In genomic region chrX:159704381-159705004, GRCm38 (mm10) we compare ENCODE assay signal across 17 mouse cellular contexts.
DNase-seq lines count a peak whose midpoint lies in the region; ATAC-seq and TF ChIP-seq lines count a peak whose summit lies in the region.
"Had no signal": no experiment of that assay in that cellular context is flagged by ENCODE, and none has a peak within 500 bp of the region (broad histone marks: within the 10 kb centered on the region; RNA-seq: fewer than 3 reads in every experiment).

No protein-coding gene starts in this region.

- no peak overlapping the region for H3K4me2 ChIP-seq in limb, embryonic 14.5 days (replicated peaks; ENCODE audit: low read depth, low read length, severe bottlenecking)
- H3K4me2 ChIP-seq in myocyte (ENCODE audit: low read depth), result peak overlapping the region; percentile 44
- H3K4me2 ChIP-seq: embryonic facial prominence, embryonic 15.5 days; forebrain, embryonic 13.5 days; hindbrain, embryonic 15.5 days; limb, embryonic 15.5 days had no signal

- H3K27ac ChIP-seq in limb, embryonic 14.5 days (replicated peaks; ENCODE audit: low read depth, low read length), result no peak overlapping the region
- no peak overlapping the region for H3K27ac ChIP-seq in limb, embryonic 10.5 days
- H3K27ac ChIP-seq: embryonic facial prominence, embryonic 15.5 days; forebrain, embryonic 13.5 days; hindbrain, embryonic 15.5 days; left cerebral cortex, adult 2 months; limb, embryonic 15.5 days had no signal

- TF ChIP-seq POLR2A in limb, embryonic 14.5 days (IDR thresholded peaks at IDR 0.05; ENCODE audit: borderline replicate concordance, extremely low read depth, insufficient read depth, insufficient read length), result no peak
- TF ChIP-seq POLR2A in myocyte (IDR thresholded peaks at IDR 0.05; ENCODE audit: insufficient read length, low read depth), result no peak

- no peak overlapping the region for H3ac ChIP-seq in myocyte (ENCODE audit: control insufficient read depth, insufficient read length)

- H3K4me1 ChIP-seq in limb, embryonic 14.5 days (ENCODE audit: control insufficient read depth, insufficient read depth, low read length), result peaks cover 4% of the 10 kb centered on the region
- peaks cover 8% of the 10 kb centered on the region; the same call in 1 of the 2 replicates for H3K4me1 ChIP-seq in limb, embryonic 10.5 days
- H3K4me1 ChIP-seq: embryonic facial prominence, embryonic 15.5 days had no signal

- no peak overlapping the region for H3K4me3 ChIP-seq in limb, embryonic 14.5 days (replicated peaks; ENCODE audit: low read length)
- no peak overlapping the region for H3K4me3 ChIP-seq in limb, embryonic 10.5 days
- H3K4me3 ChIP-seq in myocyte, result no peak overlapping the region
- H3K4me3 ChIP-seq: embryonic facial prominence, embryonic 15.5 days; forebrain, embryonic 13.5 days; hindbrain, embryonic 15.5 days; left cerebral cortex, adult 2 months; limb, embryonic 15.5 days; megakaryocyte, embryonic 14.5 days had no signal

- H3K27me3 ChIP-seq in limb, embryonic 14.5 days (ENCODE audit: control insufficient read depth, insufficient read depth, low read length), result no peaks in the 10 kb centered on the region
- H3K27me3 ChIP-seq in limb, embryonic 10.5 days (ENCODE audit: low read depth, poor library complexity, severe bottlenecking), result peaks cover 91% of the 10 kb centered on the region
- H3K27me3 ChIP-seq in myocyte (ENCODE audit: control insufficient read depth, insufficient read depth, insufficient read length), result no peaks in the 10 kb centered on the region
- H3K27me3 ChIP-seq: forebrain, embryonic 13.5 days had no signal

- peak; percentile 26; the same call in 1 of the 2 replicates for ATAC-seq in limb, embryonic 14.5 days (ENCODE audit: low FRiP score, low read depth)
- ATAC-seq: forebrain, embryonic 13.5 days had no signal

- no peak overlapping the region for H3K9ac ChIP-seq in limb, embryonic 14.5 days (ENCODE audit: low read depth, low read length, severe bottlenecking)
- H3K9ac ChIP-seq: embryonic facial prominence, embryonic 15.5 days; forebrain, embryonic 13.5 days; hindbrain, embryonic 15.5 days; limb, embryonic 15.5 days had no signal

- peaks cover 21% of the 10 kb centered on the region for H3K79me2 ChIP-seq in myocyte (ENCODE audit: control insufficient read depth, insufficient read depth)

- H3K36me3 ChIP-seq in limb, embryonic 14.5 days (ENCODE audit: control insufficient read depth, insufficient read depth, low read length), result no peaks in the 10 kb centered on the region
- no peaks in the 10 kb centered on the region for H3K36me3 ChIP-seq in limb, embryonic 10.5 days
- H3K36me3 ChIP-seq in myocyte (ENCODE audit: control insufficient read depth, insufficient read depth), result no peaks in the 10 kb centered on the region
- H3K36me3 ChIP-seq: embryonic facial prominence, embryonic 15.5 days; hindbrain, embryonic 15.5 days; limb, embryonic 15.5 days had no signal

- 33% methylated on average over 4 of the region's 4 CpGs for WGBS in limb, embryonic 14.5 days
- WGBS in limb, embryonic 10.5 days, result 29% methylated on average over 4 of the region's 4 CpGs

- H3K9me3 ChIP-seq in limb, embryonic 14.5 days (ENCODE audit: control insufficient read depth, low read length), result no peaks in the 10 kb centered on the region
- H3K9me3 ChIP-seq in limb, embryonic 10.5 days (replicated peaks), result no peaks in the 10 kb centered on the region
- H3K9me3 ChIP-seq: embryonic facial prominence, embryonic 15.5 days; forebrain, embryonic 13.5 days; hindbrain, embryonic 15.5 days; limb, embryonic 15.5 days had no signal

- peak; percentile 36 for DNase-seq in limb, embryonic 14.5 days (ENCODE audit: low spot score)
- no peak for DNase-seq in limb, embryonic 10.5 days (ENCODE audit: low spot score)
- DNase-seq in embryo, embryonic 11 days, result peak; percentile 10
- peak; percentile 23 for DNase-seq in kidney, postnatal 10 days
- no peak for DNase-seq in spleen, adult 18-20 months
- DNase-seq in layer of hippocampus, adult 9-11 months, result no peak
- no peak for DNase-seq in thymus, postnatal 10 days (ENCODE audit: low spot score in 2 of 2)
- DNase-seq: adrenal gland, postnatal 10 days; cerebellum, postnatal 14 days; heart, postnatal 14 days had no signal

TF ChIP-seq in myocyte, 11 proteins besides CTCF, POLR2A, EP300 and RAD21:
- TF ChIP-seq TCF12 (IDR thresholded peaks at IDR 0.05; ENCODE audit: insufficient read depth, poor library complexity, severe bottlenecking) (no peak), E2F4 (IDR thresholded peaks at IDR 0.05; ENCODE audit: insufficient read depth) (no peak), USF1 (IDR thresholded peaks at IDR 0.05; ENCODE audit: low read depth) (no peak), CEBPB (IDR thresholded peaks at IDR 0.05; ENCODE audit: insufficient read depth, poor library complexity, severe bottlenecking) (no peak), SRF (IDR thresholded peaks at IDR 0.05; ENCODE audit: control insufficient read depth, insufficient read length, low read depth) (peak; percentile 85), TCF3 (IDR thresholded peaks at IDR 0.05; ENCODE audit: insufficient read length, low read depth) (no peak), MYOD1 (IDR thresholded peaks at IDR 0.05; ENCODE audit: control insufficient read depth in 1 of 3, insufficient read length in 2 of 3, low read depth in 2 of 3) (no peak), REST (IDR thresholded peaks at IDR 0.05; ENCODE audit: insufficient read depth, insufficient read length) (no peak), POLR2AphosphoS2 (IDR thresholded peaks at IDR 0.05; ENCODE audit: insufficient read length, low read depth) (no peak)
TF ChIP-seq in myocyte: peak in this region for 1.

Comparison
In these comparisons a context has a peak if more than half of its experiments do, and no peak if none do; other contexts are left out.
1. DNase-seq: peak in limb, embryonic 14.5 days (single experiment), embryo, embryonic 11 days (single experiment) and kidney, postnatal 10 days (single experiment); none in limb, embryonic 10.5 days (single experiment), spleen, adult 18-20 months (0 of 2), layer of hippocampus, adult 9-11 months (single experiment) and thymus, postnatal 10 days (0 of 2).